Mouse (Mus musculus) cerebellum, adult 8-10 months (tissue): ENCODE data around the gene Ctnna2.

Source experiments
- DNase-seq: peaks from one replicate; pipeline ENCODE4 v3.0.0; 2022

The Ctnna2 gene

GRCm38 (mm10) chr6:77979241-77979961 is at the start of gene Ctnna2:
TSS of gene Ctnna2 (minus strand) at chr6:77979699.
- peak; percentile 98 for DNase-seq

- no peak for DNase-seq
Observed at GRCm38 (mm10) chr6:77980137-77981052, 896 bp upstream of the Ctnna2 start.

DNA sequence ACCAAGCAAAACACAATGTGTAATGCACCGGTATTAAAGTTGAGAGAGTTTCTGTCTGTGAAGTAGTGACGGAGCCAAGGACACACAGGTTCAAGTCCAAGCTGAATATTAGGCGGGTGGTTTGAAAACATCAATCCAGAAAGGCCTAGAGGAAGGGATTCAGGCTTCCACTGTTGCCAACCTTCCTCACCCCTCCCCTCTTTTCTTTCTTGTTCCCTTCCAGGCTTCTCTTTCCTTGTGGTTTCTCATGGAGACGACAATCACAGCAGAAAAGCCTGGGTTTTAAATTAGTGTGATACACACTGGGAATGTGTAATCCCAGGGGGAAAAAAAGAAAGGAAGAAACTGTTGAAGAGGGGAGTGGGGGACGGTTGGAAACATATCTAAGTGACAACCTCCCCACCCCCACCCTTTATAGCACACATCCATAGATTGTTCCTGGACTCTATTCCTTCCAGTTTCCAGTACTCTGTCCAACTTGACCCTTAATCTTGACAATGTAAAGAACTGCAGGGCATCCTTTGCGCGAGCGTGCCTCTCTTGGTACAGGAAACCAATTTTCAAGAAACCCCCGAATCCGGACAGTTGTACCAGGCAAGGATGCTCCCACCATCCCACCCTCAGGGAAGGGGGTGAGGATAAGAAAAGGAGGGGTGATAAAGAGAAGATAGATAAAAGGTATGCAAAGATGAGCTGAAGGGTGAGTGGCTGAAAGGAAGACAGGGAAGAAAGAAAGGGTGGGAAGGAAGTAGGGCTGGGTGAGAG is 841 bp downstream of the Ctnna2 start:
- no peak for DNase-seq

GRCm38 (mm10) chr6:77970545-77971242 is 8.8 kb downstream of the Ctnna2 start:
- DNase-seq, result peak; percentile 26

DNA sequence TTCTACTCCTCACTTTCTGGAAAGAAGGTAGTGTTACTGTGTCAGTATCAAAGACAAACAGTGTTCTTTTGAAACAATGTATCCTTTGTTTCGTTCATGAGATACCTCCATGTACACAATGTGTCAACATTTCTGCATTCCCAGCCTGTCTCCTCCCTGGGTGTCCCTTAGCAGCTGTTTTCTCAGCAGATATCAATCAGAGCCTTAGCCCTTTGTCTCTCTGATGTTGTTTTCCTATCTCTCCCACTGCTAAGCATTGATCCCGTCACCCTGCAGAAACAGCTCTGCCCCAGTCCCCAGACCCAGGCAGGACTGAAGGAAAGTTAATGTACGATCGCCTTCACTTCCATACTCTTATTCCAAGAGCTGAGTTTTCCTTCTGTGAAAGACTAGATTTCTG is 9.7 kb downstream of the Ctnna2 start:
- no peak for DNase-seq

DNA sequence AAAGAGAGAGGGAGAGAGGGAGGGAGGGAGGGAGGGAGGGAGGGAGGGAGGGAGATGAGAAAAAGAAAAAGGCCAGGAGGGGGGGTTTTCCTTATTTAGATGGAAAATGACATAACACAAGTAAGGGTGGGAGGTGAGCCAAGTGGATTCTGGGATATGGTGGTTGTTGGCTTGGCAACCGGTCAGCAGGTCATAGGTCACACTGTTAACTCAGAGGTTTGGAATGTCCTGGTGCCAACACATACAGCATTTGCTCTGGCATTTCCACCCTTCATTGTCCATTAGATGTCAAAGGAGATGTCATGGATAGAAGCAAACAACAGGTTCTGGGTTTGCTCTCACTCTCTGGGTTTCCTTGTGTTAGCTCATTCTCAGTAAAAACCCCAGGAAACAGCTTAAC is 17.5 kb downstream of the Ctnna2 start:
- no peak for DNase-seq

DNA sequence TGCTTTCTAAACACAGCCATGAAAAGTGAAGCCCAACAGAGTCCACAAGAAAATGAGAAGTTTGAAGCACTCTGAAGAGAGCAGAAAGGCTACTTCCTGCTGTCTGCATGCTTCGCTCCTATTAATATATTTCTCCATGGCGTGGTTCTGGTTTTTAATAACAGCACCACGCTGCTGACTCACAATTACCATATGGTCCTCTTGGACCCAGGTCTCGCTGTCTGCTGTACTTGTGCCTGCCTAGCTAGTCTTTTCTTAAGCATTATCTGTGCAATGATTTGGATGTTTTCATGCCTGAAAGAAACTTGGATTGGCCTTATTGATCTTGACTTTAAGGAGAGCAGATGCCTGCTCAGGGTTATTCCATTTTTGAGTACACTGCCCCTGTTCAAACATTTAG is 28.2 kb downstream of the Ctnna2 start:
- DNase-seq, result peak; percentile 51

DNA sequence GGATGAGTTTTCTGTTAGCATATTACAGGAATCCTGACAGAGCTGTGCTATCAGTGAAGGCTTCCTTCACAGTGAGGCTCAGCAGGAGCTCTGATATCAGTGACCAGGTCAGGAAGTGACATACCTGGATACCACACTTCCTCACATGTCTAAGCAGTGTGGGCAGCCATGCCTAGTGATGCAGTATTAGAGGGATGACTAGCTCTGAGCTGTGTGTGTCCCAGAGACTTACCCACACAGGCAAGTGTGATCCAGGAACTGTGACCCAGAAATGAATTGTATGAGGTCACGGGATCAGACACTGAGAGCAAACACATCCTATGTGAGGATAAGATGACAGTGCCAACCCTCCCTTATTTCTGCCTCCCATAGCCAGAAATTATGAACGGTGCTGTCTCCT is 28.8 kb downstream of the Ctnna2 start:
- peak; percentile 10 for DNase-seq

GRCm38 (mm10) chr6:77929375-77929774 is 50.1 kb downstream of the Ctnna2 start:
- DNase-seq, result no peak

DNA sequence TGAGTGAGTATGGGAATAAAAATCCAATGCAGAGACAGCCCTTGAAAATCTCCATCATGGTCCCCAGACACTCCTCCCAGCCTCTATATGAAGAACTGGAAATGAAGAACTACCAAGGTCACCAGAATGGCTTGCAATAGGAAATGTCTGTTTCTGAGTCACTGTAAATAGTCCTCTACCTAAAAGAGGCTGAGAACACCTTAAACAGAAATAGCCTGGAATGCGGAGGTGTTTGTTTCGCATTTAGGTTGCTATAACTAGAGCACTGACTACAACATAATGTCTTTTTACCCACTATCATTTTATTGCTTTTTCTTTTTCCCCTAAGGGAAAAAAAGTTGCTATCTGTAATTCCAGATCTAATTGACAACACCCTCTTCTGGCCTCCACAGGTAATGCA is 106.3 kb downstream of the Ctnna2 start:
- DNase-seq, result no peak

DNA sequence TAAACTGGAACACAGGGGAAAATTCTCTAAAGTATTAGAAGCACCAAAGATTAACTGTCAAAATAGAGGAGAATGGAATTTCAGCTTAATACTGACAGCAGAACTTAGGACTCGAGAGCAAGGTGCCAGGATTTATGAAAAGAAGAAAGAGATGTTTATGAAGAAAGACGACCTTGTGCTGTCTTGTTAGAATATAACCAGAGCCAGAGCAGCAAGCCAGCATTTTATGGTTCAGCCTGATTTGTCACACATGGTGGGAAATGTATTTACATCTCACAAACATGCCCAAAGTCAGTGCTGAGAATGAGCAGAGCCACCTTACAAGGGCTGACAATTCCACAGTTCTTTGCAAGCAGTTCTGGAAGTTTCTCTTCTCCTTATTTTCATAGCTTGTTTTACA is 110.2 kb downstream of the Ctnna2 start:
- DNase-seq, result no peak

DNA sequence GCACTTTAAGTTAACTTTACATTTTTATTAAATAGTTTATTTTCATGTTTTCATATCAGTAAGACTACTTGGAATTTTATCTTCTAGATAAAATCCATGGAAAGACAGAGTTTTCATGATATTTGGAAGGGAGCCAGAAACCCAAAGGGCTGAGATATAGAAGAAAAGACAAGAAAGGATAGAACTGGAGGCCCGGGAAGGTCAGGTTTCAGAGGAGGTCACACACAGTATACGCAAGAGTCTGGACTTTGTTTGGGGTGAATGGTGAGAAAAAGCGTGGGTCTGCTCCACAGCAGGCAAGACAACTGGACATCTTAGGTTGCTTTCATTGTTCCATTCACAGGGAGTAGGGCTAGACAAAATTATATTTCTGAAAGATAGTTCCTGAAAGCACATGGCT is 111.4 kb downstream of the Ctnna2 start:
- no peak for DNase-seq

DNA sequence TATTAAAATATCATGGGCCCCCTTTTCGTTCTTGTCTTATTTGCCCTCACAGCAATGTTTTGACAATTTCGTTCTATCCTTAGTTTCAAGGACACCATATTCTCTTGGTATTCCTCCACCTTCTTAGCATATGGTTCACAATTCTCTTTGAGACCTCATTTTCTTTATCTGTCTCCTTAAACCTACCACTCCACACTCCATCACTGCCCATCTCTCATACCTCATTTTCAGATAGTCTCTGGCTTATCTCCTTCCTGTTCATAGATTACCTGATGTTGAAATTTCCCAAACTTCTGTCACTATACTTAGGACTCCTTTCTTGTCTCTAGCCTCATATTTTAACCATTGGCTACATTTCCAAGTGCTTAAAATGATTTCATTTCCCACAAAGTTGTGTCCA is 116.1 kb downstream of the Ctnna2 start:
- DNase-seq, result no peak

DNA sequence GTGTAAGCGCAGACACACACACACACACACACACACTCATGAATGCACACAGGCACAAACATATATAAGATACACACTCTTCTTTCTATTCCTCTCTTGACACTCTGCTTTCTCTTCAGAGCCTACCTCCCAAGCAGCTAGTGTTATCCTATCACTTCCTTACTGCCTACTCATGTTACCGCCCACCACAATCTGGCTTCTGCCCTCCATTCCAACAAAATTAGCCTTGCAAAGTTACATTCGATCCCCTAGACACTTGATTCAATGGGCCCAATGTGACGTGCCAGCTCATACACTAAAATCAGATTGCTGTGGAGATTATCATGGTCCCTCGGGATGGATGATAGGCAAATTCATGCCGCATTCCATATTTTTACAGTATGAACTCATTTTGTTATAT is 116.7 kb downstream of the Ctnna2 start:
- no peak for DNase-seq

GRCm38 (mm10) chr6:77849438-77849837 is 130.1 kb downstream of the Ctnna2 start:
- DNase-seq, result no peak

- no peak for DNase-seq
Observed at GRCm38 (mm10) chr6:77848796-77849195, 130.7 kb downstream of the Ctnna2 start.

DNA sequence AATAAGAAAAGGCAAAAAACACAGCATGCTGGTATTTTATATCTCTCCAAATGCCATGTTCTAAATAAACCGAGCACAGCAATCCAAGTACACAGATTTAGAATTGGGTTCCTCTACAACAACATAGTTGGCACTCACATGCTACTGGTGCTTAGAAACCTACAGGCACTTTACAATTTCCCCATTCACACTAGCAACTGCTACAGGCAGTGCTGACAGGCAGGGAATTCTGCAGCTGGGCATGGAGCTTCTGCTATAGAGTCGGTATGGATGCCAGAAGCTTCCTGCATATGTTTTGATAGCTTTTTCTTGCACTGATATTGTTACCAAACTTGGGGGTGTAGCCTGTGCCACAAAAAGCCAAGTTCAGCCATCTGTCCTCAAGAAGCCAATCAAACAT is 131.8 kb downstream of the Ctnna2 start:
- no peak for DNase-seq

GRCm38 (mm10) chr6:77839076-77839475 is 140.4 kb downstream of the Ctnna2 start:
- DNase-seq, result no peak

GRCm38 (mm10) chr6:77838653-77839052 is 140.8 kb downstream of the Ctnna2 start:
- no peak for DNase-seq

GRCm38 (mm10) chr6:77837543-77837942 is 142.0 kb downstream of the Ctnna2 start:
- DNase-seq, result no peak

DNA sequence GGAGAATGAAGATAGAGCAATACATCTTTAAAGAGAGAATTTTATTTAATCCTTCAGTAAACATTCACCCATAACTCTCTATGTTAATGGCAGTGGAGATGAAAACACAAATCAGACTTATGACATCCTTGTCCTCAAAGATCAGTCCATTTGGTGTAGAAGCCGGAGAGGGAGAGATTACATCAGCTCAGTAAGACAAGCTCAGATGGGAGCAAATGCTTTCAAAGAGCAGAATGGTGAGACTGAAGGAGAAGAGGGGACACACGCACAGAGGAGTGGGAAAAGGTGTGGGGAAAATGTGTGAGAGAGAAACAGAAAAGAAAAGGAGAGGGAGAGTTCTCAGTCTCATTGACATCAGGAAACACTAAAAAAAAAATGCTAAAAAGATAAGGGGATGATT is 144.8 kb downstream of the Ctnna2 start:
- DNase-seq, result no peak

- no peak for DNase-seq
Observed at GRCm38 (mm10) chr6:77827526-77827925, 152.0 kb downstream of the Ctnna2 start.

GRCm38 (mm10) chr6:77817116-77817515 is 162.4 kb downstream of the Ctnna2 start:
- DNase-seq, result no peak
